Mouse (Mus musculus): Measurements from ENCODE around the gene AI467606. TPM values are rescaled to one million over a fixed set of nuclear protein-coding genes. Genes with fewer than 3 reads are reported as not detected.

The AI467606 gene
- polyA plus RNA-seq, 1 experiment: 1.6 TPM

DNA sequence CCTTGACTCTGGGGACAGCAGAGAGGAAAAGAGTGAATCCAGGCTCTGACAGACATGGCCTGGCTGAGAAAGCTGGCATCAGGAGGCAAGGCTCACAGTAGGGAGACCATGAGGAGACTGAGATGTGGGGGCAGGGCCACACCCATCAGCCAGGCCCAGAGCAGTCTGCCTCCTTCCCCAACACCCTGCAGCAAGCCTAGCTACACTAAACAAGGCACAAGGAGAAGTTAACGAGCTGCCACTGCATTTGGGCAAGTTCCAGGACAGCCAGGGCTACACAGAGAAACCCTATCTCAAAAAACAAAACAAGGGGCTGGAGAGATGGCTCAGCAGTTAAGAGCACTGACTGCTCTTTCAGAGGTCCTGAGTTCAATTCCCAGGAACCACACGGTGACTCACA is 51.1 kb downstream of the AI467606 start:
- Histone ChIP-seq H3K9ac (ENCODE audit: low read depth, poor library complexity, severe bottlenecking) (no peak overlapping the region), H3K4me1 (ENCODE audit: control insufficient read depth, insufficient read depth, low read length) (peaks cover 7% of the 10 kb centered on the region), H3K27ac (ENCODE audit: insufficient read depth, low read length) (no peak overlapping the region), H3K36me3 (ENCODE audit: control insufficient read depth, insufficient read depth, low read length, poor library complexity, severe bottlenecking) (no peaks in the 10 kb centered on the region), H3K4me3 (ENCODE audit: low read depth, low read length) (no peak overlapping the region), H3K27me3 (ENCODE audit: control insufficient read depth, insufficient read depth, low read length, poor library complexity, severe bottlenecking) (no peaks in the 10 kb centered on the region), H3K9me3 (replicated peaks; ENCODE audit: control insufficient read depth, insufficient read depth, low read length, poor library complexity, severe bottlenecking) (no peaks in the 10 kb centered on the region)
- TF ChIP-seq POLR2A (IDR thresholded peaks at IDR 0.05; ENCODE audit: insufficient read depth, low read length) (no peak), EP300 (IDR thresholded peaks at IDR 0.05; ENCODE audit: insufficient read depth, low read depth, low read length) (no peak), CTCF (IDR thresholded peaks at IDR 0.05; ENCODE audit: low read depth, low read length) (no peak)

DNA sequence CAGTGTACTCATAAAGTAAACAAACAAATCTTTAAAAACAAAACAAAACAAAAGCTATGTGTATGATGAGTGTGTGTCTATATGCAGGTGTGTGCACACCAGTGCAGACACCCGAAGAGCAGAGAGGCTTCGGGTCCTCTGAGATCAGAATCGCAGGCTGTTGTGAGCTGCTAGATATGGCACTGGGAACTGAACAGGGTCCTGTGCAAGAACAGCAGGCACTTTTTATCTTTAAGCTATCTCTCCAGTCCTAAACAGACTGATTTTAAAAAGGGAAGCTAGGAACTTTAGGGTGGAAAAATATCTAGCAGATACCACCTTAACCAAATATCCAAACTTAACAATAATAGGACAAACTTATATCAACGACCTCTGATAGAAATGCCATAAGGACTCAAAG is 51.5 kb downstream of the AI467606 start:
- Histone ChIP-seq H3K9me3 (replicated peaks; ENCODE audit: control insufficient read depth, insufficient read depth, low read length, poor library complexity, severe bottlenecking) (no peaks in the 10 kb centered on the region), H3K27me3 (ENCODE audit: control insufficient read depth, insufficient read depth, low read length, poor library complexity, severe bottlenecking) (no peaks in the 10 kb centered on the region), H3K36me3 (ENCODE audit: control insufficient read depth, insufficient read depth, low read length, poor library complexity, severe bottlenecking) (no peaks in the 10 kb centered on the region), H3K4me3 (ENCODE audit: low read depth, low read length) (no peak overlapping the region), H3K9ac (ENCODE audit: low read depth, poor library complexity, severe bottlenecking) (no peak overlapping the region), H3K4me1 (ENCODE audit: control insufficient read depth, insufficient read depth, low read length) (peaks cover 6% of the 10 kb centered on the region), H3K27ac (ENCODE audit: insufficient read depth, low read length) (no peak overlapping the region)
- no peak for TF ChIP-seq CTCF (IDR thresholded peaks at IDR 0.05; ENCODE audit: low read depth, low read length)
- no peak for TF ChIP-seq EP300 (IDR thresholded peaks at IDR 0.05; ENCODE audit: insufficient read depth, low read depth, low read length)
- no peak for TF ChIP-seq POLR2A (IDR thresholded peaks at IDR 0.05; ENCODE audit: insufficient read depth, low read length)

Other genes starting within 250 kb of the AI467606 start
- gene Doc2a, start 243.9 kb upstream of the AI467606 start, polyA plus RNA-seq (2011; ENCODE audit: insufficient read depth, insufficient read length, low read depth, missing spikeins): 3.2 and 3.3 TPM in 2 replicates
- gene Hirip3, start 229.4 kb upstream of the AI467606 start, polyA plus RNA-seq (2011; ENCODE audit: insufficient read depth, insufficient read length, low read depth, missing spikeins): 116 and 120 TPM in 2 replicates
- gene Ino80e, start 229.0 kb upstream of the AI467606 start, polyA plus RNA-seq (2011; ENCODE audit: insufficient read depth, insufficient read length, low read depth, missing spikeins): 104 and 118 TPM in 2 replicates
- gene Taok2, start 206.7 kb upstream of the AI467606 start, polyA plus RNA-seq (2011; ENCODE audit: insufficient read depth, insufficient read length, low read depth, missing spikeins): 37.9 and 41.0 TPM in 2 replicates
- gene Tmem219, start 168.4 kb upstream of the AI467606 start, polyA plus RNA-seq (2011; ENCODE audit: insufficient read depth, insufficient read length, low read depth, missing spikeins): 16.3 and 17.2 TPM in 2 replicates
- gene Kctd13, start 162.5 kb upstream of the AI467606 start, polyA plus RNA-seq (2011; ENCODE audit: insufficient read depth, insufficient read length, low read depth, missing spikeins): 25.5 and 26.8 TPM in 2 replicates
- 0.36 and 0.41 TPM in 2 replicates for gene Asphd1, start 141.8 kb upstream of the AI467606 start, polyA plus RNA-seq (2011; ENCODE audit: insufficient read depth, insufficient read length, low read depth, missing spikeins)
- 1.4 and 1.9 TPM in 2 replicates for gene Sez6l2, start 140.8 kb upstream of the AI467606 start, polyA plus RNA-seq (2011; ENCODE audit: insufficient read depth, insufficient read length, low read depth, missing spikeins)
- 42.8 and 53.3 TPM in 2 replicates for gene Cdipt, start 115.4 kb upstream of the AI467606 start, polyA plus RNA-seq (2011; ENCODE audit: insufficient read depth, insufficient read length, low read depth, missing spikeins)
- gene Cdiptos, start 115.3 kb upstream of the AI467606 start, polyA plus RNA-seq (2011; ENCODE audit: insufficient read depth, insufficient read length, low read depth, missing spikeins): 1.4 and 2.4 TPM in 2 replicates
- gene Mvp, start 76.7 kb upstream of the AI467606 start, polyA plus RNA-seq (2011; ENCODE audit: insufficient read depth, insufficient read length, low read depth, missing spikeins): 17.9 and 18.8 TPM in 2 replicates
- gene Pagr1b, start 74.9 kb upstream of the AI467606 start, polyA plus RNA-seq (2011; ENCODE audit: insufficient read depth, insufficient read length, low read depth, missing spikeins): 22.1 and 26.6 TPM in 2 replicates
- gene Pagr1a, start 74.0 kb upstream of the AI467606 start, polyA plus RNA-seq (2011; ENCODE audit: insufficient read depth, insufficient read length, low read depth, missing spikeins): 12.7 and 27.9 TPM in 2 replicates
- gene Gm42742, start 70.3 kb upstream of the AI467606 start, polyA plus RNA-seq (2011; ENCODE audit: insufficient read depth, insufficient read length, low read depth, missing spikeins): 2.2 and 23.9 TPM in 2 replicates
- 3.5 and 6.7 TPM in 2 replicates for gene Prrt2, start 70.1 kb upstream of the AI467606 start, polyA plus RNA-seq (2011; ENCODE audit: insufficient read depth, insufficient read length, low read depth, missing spikeins)
- gene Maz, start 64.3 kb upstream of the AI467606 start, polyA plus RNA-seq (2011; ENCODE audit: insufficient read depth, insufficient read length, low read depth, missing spikeins): 117 and 123 TPM in 2 replicates
- gene Kif22, start 48.9 kb upstream of the AI467606 start, polyA plus RNA-seq (2011; ENCODE audit: insufficient read depth, insufficient read length, low read depth, missing spikeins): 106 and 109 TPM in 2 replicates
- gene Zg16, start 4.0 kb upstream of the AI467606 start, polyA plus RNA-seq (2011; ENCODE audit: insufficient read depth, insufficient read length, low read depth, missing spikeins): not detected in 2 replicates
- 8.6 and 9.3 TPM in 2 replicates for gene Qprt, start 30.9 kb downstream of the AI467606 start, polyA plus RNA-seq (2011; ENCODE audit: insufficient read depth, insufficient read length, low read depth, missing spikeins)
- gene Spn, start 46.5 kb downstream of the AI467606 start, polyA plus RNA-seq (2011; ENCODE audit: insufficient read depth, insufficient read length, low read depth, missing spikeins): 1.5 and 2.2 TPM in 2 replicates
- 98.6 and 120 TPM in 2 replicates for gene Cd2bp2, start 104.7 kb downstream of the AI467606 start, polyA plus RNA-seq (2011; ENCODE audit: insufficient read depth, insufficient read length, low read depth, missing spikeins)
- gene Tbc1d10b, start 117.1 kb downstream of the AI467606 start, polyA plus RNA-seq (2011; ENCODE audit: insufficient read depth, insufficient read length, low read depth, missing spikeins): 42.8 and 55.5 TPM in 2 replicates
- gene Mylpf, start 117.5 kb downstream of the AI467606 start, polyA plus RNA-seq (2011; ENCODE audit: insufficient read depth, insufficient read length, low read depth, missing spikeins): 278 and 351 TPM in 2 replicates
- 52.1 and 57.0 TPM in 2 replicates for gene Zfp553, start 141.7 kb downstream of the AI467606 start, polyA plus RNA-seq (2011; ENCODE audit: insufficient read depth, insufficient read length, low read depth, missing spikeins)
- gene Sept1, start 141.8 kb downstream of the AI467606 start, polyA plus RNA-seq (2011; ENCODE audit: insufficient read depth, insufficient read length, low read depth, missing spikeins): 210 and 229 TPM in 2 replicates
- gene Zfp771, start 152.9 kb downstream of the AI467606 start, polyA plus RNA-seq (2011; ENCODE audit: insufficient read depth, insufficient read length, low read depth, missing spikeins): 8.2 and 8.7 TPM in 2 replicates
- 133 and 135 TPM in 2 replicates for gene Dctpp1, start 169.3 kb downstream of the AI467606 start, polyA plus RNA-seq (2011; ENCODE audit: insufficient read depth, insufficient read length, low read depth, missing spikeins)
- gene Sephs2, start 182.7 kb downstream of the AI467606 start, polyA plus RNA-seq (2011; ENCODE audit: insufficient read depth, insufficient read length, low read depth, missing spikeins): 77.5 and 80.3 TPM in 2 replicates
- gene Itgal, start 204.9 kb downstream of the AI467606 start, polyA plus RNA-seq (2011; ENCODE audit: insufficient read depth, insufficient read length, low read depth, missing spikeins): 0.55 and 0.81 TPM in 2 replicates

Data from ES-Bruce4 (cell line).